Mouse (Mus musculus): ENCODE measurements around the gene Ttc16. TPM values are rescaled to one million over a fixed set of nuclear protein-coding genes. Genes with fewer than 3 reads are reported as not detected.

Ttc16 gene
- polyA plus RNA-seq, 1 experiment from 2014 or later = 0.64 TPM

DNA sequence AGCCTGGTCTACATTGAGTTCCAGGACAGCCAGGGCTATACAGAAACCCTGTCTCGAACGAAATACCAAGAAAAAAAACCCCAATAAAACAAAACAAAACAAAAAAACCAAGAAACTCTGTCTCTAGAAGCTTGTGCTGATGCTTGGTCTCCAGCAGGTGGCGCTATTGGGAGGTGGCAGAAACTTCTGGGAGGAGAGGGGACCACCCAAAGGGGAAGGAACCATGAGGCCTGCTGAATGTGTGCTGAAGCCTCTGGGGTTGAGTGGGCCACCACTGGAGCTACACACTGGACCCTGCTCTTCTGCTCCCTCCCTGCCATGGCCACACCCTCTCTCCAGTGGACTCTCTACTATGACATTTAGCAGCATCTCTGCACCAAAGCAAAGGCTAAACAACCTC, 66.8 kb downstream of the Ttc16 start:
- H3K36me3 ChIP-seq (ENCODE audit: control insufficient read depth, insufficient read depth, low read length) = peaks cover 53% of the 10 kb centered on the region
- H3K4me3 ChIP-seq (ENCODE audit: low read depth, low read length) = no peak overlapping the region
- no peak for ATAC-seq (ENCODE audit: insufficient number of reproducible peaks, insufficient read depth, low FRiP score, low read depth)

More for the DNA sequence above, 66.8 kb downstream of the Ttc16 start:
- H3K27me3 ChIP-seq (ENCODE audit: control insufficient read depth, insufficient read depth, low read length) = no peaks in the 10 kb centered on the region
- no peak overlapping the region for H3K4me2 ChIP-seq (replicated peaks; ENCODE audit: low read depth, low read length)
- WGBS = 41% methylated on average over 3 of the region's 3 CpGs
- no peaks in the 10 kb centered on the region for H3K9me3 ChIP-seq (ENCODE audit: control insufficient read depth, low read depth, low read length)
- no peak overlapping the region for H3K9ac ChIP-seq (replicated peaks; ENCODE audit: low read depth, low read length)
- no peak overlapping the region for H3K27ac ChIP-seq (ENCODE audit: low read length)
- H3K4me1 ChIP-seq (ENCODE audit: control insufficient read depth, insufficient read depth, low read length) = peaks cover 6% of the 10 kb centered on the region

MicroRNAs within 50 kb of the gene (microRNA counts, 519-probe panel; counts per million panel counts)
- 1,467 counts per million, percentile 8 among the panel's probes with 10 or more counts for microRNA mmu-miR-2861

Small RNAs within 50 kb of the gene (microRNA-seq; reads per million reads assigned to microRNA genes)
- not detected for gene Mir2861
- not detected for gene Mir3960

Other genes with a start within 250 kb of the Ttc16 start
- gene Fam102a, start 240.3 kb downstream of the Ttc16 start, polyA plus RNA-seq (2014; fragmentation: Nextera tagmentation; extraction: Ambion mirVana) = 10.6 and 14.0 TPM in 2 replicates
- gene Dpm2, start 204.8 kb downstream of the Ttc16 start, polyA plus RNA-seq (2014; fragmentation: Nextera tagmentation; extraction: Ambion mirVana) = 122 TPM in 2 replicates
- 0.46 and 1.4 TPM in 2 replicates for gene Pip5kl1, start 200.8 kb downstream of the Ttc16 start, polyA plus RNA-seq (2014; fragmentation: Nextera tagmentation; extraction: Ambion mirVana)
- 0.22 TPM in 1 of 2 replicates, not detected in the other for gene 9430097D07Rik, start 199.9 kb downstream of the Ttc16 start, polyA plus RNA-seq (2014; fragmentation: Nextera tagmentation; extraction: Ambion mirVana)
- gene St6galnac4, start 188.5 kb downstream of the Ttc16 start, polyA plus RNA-seq (2014; fragmentation: Nextera tagmentation; extraction: Ambion mirVana) = 17.0 and 18.1 TPM in 2 replicates
- gene St6galnac6, start 175.9 kb downstream of the Ttc16 start, polyA plus RNA-seq (2014; fragmentation: Nextera tagmentation; extraction: Ambion mirVana) = 7.4 and 7.9 TPM in 2 replicates
- 16.7 and 17.1 TPM in 2 replicates for gene Ak1, start 153.9 kb downstream of the Ttc16 start, polyA plus RNA-seq (2014; fragmentation: Nextera tagmentation; extraction: Ambion mirVana)
- gene Eng, start 129.0 kb downstream of the Ttc16 start, polyA plus RNA-seq (2014; fragmentation: Nextera tagmentation; extraction: Ambion mirVana) = 49.1 and 54.5 TPM in 2 replicates
- gene Fpgs, start 71.5 kb downstream of the Ttc16 start, polyA plus RNA-seq (2014; fragmentation: Nextera tagmentation; extraction: Ambion mirVana) = 25.9 and 27.1 TPM in 2 replicates
- gene Cdk9, start 62.6 kb downstream of the Ttc16 start, polyA plus RNA-seq (2014; fragmentation: Nextera tagmentation; extraction: Ambion mirVana) = 78.6 and 80.8 TPM in 2 replicates
- 28.2 and 28.4 TPM in 2 replicates for gene Sh2d3c, start 54.6 kb downstream of the Ttc16 start, polyA plus RNA-seq (2014; fragmentation: Nextera tagmentation; extraction: Ambion mirVana)
- gene 6330409D20Rik, start 34.6 kb downstream of the Ttc16 start, polyA plus RNA-seq (2014; fragmentation: Nextera tagmentation; extraction: Ambion mirVana) = 0.67 and 0.77 TPM in 2 replicates
- 71.3 and 75.7 TPM in 2 replicates for gene Tor2a, start 18.4 kb downstream of the Ttc16 start, polyA plus RNA-seq (2014; fragmentation: Nextera tagmentation; extraction: Ambion mirVana)
- 4.3 and 5.6 TPM in 2 replicates for gene Ptrh1, start 153 bp upstream of the Ttc16 start, polyA plus RNA-seq (2014; fragmentation: Nextera tagmentation; extraction: Ambion mirVana)
- gene Cfap157, start 8.8 kb upstream of the Ttc16 start, polyA plus RNA-seq (2014; fragmentation: Nextera tagmentation; extraction: Ambion mirVana) = 0.21 and 0.75 TPM in 2 replicates
- gene Stxbp1, start 71.6 kb upstream of the Ttc16 start, polyA plus RNA-seq (2014; fragmentation: Nextera tagmentation; extraction: Ambion mirVana) = 22.6 and 23.5 TPM in 2 replicates
- gene Fam129b, start 100.5 kb upstream of the Ttc16 start, polyA plus RNA-seq (2014; fragmentation: Nextera tagmentation; extraction: Ambion mirVana) = 31.9 and 34.7 TPM in 2 replicates
- gene Rpl12, start 185.9 kb upstream of the Ttc16 start, polyA plus RNA-seq (2014; fragmentation: Nextera tagmentation; extraction: Ambion mirVana) = 232 and 269 TPM in 2 replicates
- gene Lrsam1, start 186.0 kb upstream of the Ttc16 start, polyA plus RNA-seq (2014; fragmentation: Nextera tagmentation; extraction: Ambion mirVana) = 7.8 and 8.8 TPM in 2 replicates
- gene Slc2a8, start 206.4 kb upstream of the Ttc16 start, polyA plus RNA-seq (2014; fragmentation: Nextera tagmentation; extraction: Ambion mirVana) = 12.1 and 14.0 TPM in 2 replicates

All from stomach, embryonic 14.5 days (tissue).